Mouse (Mus musculus): ENCODE data around the gene Slco1b2. TPM values are rescaled to one million over a fixed set of nuclear protein-coding genes. Genes with fewer than 3 reads are reported as not detected.
"Not testable (repeated sequence)": the region's sequence is repeated elsewhere in the genome, so short reads cannot be mapped to it uniquely, and the experiment has no call there.

Gene Slco1b2
- total RNA-seq (2021): not detected
- long read RNA-seq: 0 reads

DNA sequence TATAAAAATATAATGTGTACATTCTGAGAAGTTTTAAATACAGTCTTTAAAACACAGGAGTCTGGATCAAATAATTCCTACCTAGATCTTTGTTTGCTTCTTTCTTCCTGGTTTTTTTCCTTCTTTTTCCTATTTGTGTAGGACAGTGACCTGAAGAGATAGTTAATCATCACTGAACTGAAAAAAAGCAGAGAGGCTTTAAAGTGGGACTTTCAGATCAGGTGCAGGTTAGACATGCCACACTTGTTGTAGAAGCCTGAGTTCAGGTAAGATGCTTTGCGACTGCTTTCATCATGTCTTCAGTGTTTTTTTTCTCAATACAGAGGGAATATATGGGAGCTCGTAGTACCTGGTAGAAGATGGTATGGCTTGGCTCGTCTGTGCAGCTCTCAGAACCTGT, at the start of gene Slco1b2:
Slco1b2 (plus strand) TSS at position 228 of the 400 bp plus-strand sequence.
- DNase-seq (ENCODE audit: low spot score in 2 of 2): no peak

DNA sequence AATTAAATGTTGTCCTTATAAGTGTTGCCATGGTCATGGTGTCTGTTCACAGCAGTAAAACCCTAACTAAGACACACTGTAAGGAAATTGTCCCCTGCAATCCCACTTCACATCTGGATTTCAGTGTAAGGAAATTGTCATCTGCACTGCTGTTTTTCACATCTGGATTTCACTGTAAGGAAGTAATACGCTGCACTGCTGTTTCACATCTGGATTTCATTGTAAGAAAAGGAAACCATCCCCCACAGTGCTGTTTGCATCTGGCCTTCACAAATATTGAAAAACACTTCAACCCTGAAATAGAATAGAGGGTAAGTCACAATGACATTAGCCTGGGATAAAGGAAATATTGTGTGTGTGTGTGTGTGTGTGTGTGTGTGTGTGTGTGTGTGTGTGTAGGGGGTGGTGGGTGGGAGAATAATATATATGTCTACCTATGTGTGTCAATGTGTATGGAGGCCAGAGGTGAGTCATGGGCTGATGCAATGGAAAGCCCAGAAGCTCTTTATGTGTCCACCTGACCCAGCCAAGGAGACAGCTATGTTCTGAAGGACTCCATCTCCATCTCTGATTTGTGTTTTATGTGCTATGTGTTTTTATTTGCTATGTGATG, 44.4 kb upstream of the Slco1b2 start:
- no peak for DNase-seq (ENCODE audit: low spot score in 2 of 2)

DNA sequence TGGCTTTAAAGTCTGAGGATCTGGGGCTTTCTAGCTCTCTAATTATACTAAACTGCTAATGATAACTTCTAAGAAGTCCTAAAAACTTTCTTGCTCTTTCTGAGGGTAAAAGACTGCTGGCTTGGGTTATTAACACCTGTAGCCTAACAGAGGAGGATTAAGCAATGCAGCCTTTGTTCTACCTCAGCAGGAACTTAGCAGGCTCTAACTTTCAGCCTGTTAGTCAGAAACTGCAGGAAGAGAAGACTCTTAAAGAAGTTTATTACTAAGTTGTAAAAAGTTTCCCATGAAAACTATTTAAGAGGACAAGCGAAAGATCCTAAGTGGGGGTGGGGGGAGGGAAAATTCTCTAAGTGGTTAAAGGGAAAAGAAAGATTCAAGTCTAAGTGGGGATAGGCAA, 39.3 kb upstream of the Slco1b2 start:
- no peak for DNase-seq (ENCODE audit: low spot score in 2 of 2)

- not testable (repeated sequence) for DNase-seq (ENCODE audit: low spot score in 2 of 2)
Observed at GRCm38 (mm10) chr6:141590598-141591200, 38.6 kb upstream of the Slco1b2 start.

- no peak for DNase-seq (ENCODE audit: low spot score in 2 of 2)
Observed at GRCm38 (mm10) chr6:141596081-141596480, 33.2 kb upstream of the Slco1b2 start.

DNA sequence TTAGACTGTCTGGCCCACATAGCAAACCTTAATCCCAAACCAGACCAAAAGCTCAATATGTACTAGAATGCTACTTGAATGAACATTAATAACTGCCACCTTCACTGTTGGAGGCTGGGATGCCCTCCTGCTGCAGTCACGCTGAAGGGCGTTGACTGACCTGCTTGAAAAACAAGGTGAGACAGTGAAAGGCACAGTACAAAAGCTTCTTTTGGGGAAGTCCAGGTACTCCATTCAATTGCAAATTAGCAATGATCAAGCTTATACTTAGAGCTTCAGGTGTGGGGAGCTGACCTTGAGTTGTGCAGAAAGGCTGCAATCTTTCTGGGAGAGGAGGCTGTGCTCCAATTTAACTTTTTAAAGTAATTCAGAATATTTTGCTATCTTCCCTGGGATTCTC, 32.3 kb upstream of the Slco1b2 start:
- no peak for DNase-seq (ENCODE audit: low spot score in 2 of 2)

- DNase-seq (ENCODE audit: low spot score in 2 of 2): no peak
Observed at GRCm38 (mm10) chr6:141600940-141601339, 28.4 kb upstream of the Slco1b2 start.

DNA sequence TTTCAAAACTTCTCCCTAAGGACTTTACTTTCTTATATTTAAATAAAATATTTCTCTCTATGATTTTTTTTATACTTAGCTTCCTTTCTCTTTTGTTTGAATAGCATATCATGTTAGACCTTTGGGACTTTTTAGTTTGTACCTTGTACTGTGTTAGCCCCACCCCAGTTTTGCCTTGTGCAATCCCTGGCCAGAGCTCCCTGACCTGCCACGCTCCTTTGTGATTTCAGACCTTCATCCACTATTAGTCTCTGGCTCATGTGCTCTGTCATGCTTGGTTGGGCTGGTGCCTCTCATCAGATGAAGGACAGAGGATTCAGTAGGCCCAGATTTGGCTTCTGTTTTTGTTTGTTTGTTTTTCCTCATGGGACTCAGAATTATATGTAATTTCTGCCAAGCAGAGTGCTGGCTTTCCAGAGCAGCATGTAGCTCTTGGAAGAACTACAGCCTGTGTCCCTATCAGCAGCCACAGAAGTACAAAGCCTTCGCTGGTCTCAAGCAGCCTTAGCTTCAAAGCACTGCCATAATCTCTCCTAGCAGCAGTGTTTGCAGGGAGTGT, 18.5 kb upstream of the Slco1b2 start:
- no peak for DNase-seq (ENCODE audit: low spot score in 2 of 2)

GRCm38 (mm10) chr6:141614017-141614416, 15.3 kb upstream of the Slco1b2 start:
- no peak for DNase-seq (ENCODE audit: low spot score in 2 of 2)

DNA sequence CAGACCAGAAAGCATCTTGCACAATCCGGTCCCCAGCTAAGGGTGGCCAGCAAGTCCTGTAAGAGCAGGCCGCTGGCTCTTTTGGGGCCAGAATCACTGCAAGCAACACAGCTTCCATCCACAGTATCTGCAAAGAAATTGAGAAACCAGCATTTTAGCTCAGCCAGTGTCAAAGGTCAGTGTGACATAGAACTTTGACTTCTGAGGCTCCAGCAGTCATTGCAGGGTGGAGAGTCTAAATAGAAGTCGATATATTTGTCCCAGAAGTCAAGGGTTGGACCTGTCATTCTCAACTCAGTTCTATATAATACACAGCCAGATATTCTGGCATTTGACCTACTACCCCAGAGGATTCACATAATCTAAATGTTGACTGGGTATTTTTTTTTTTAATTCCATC, 14.0 kb upstream of the Slco1b2 start:
- no peak for DNase-seq (ENCODE audit: low spot score in 2 of 2)

DNA sequence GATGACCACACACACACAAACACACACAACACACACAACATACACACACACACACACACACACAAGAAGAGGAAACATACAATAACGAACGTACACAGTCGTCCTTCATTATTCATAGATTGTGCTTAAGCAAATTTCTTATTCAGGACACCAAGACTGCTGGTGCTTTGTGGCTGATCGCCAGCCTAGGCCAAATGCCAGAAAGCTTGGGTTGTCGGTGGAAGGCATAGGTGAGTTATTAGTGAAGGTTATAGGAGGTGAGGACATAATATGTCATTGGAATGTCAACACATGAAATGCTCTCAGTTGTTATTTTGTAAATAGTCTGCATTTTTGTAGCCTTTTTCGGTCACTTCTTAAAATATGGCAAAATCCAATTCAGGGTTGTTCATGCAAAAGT, 3.6 kb downstream of the Slco1b2 start:
- DNase-seq (ENCODE audit: low spot score in 2 of 2): no peak

DNA sequence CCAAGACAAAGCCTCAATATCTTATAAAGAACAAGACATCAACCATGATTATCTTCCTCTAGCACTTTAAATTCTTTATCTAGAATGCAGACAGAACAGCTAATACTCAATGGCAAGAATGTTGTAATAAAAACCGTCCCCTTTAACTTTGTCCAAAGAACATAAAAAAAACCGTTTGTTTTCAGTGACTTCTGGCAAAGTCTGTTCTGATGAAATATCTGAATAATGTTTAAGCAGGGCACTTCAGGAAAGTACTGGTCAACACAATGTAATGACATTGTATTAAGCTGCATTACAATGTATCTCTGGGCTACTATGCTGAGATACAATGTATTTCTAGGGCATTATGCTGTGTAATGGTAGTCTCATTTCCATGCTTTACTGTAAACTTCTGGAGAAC, 5.9 kb downstream of the Slco1b2 start:
- DNase-seq (ENCODE audit: low spot score in 2 of 2): no peak

- no peak for DNase-seq (ENCODE audit: low spot score in 2 of 2)
Observed at GRCm38 (mm10) chr6:141640639-141641038, 11.3 kb downstream of the Slco1b2 start.

DNA sequence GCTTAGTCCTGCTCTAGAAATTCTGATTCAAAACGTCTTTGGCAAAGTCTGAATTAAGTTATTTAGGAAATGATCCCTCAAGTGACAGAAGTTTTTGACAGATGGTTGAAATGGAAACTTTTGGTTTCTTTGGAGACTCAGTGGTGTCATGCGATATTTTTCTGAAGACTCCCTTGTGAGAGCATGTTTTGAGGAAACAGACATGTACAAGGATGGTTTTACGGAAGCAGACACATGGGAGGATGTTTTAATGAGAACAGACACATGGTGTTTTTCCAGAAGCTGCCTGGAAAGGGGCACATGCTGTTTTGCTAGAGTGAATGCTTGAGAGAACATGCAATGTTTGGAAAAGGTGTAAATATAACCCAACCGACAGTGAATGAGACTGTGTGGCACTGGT, 57.7 kb downstream of the Slco1b2 start:
- peak; percentile 8 to 54 for DNase-seq (ENCODE audit: low spot score in 2 of 2)

DNA sequence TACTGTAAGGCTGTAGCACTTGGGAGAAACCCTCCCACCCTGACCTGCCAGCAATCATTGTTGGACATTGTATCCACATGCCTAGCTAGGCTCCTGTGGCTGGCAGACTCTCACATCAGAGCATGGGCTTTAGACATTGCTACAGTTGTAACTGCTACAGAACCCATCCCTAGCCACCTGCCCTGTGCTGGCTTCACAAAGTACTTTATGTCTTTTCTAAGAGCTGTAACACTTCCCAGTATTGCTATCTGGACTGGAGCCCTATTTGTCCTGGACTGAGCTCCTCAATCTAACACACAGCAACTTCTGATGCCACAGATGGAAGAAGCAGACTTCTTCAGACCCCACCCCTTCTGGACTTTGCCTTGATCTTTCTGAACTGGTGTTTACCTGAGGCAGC, 61.9 kb downstream of the Slco1b2 start:
- no peak for DNase-seq (ENCODE audit: low spot score in 2 of 2)

Other genes starting within 250 kb of the Slco1b2 start
- 10 to 100 TPM; 43.4 to 46.4 TPM for gene Slco1c1, start 105.2 kb upstream of the Slco1b2 start, total RNA-seq (2021)
- gene Gm5724, start 144.3 kb downstream of the Slco1b2 start, total RNA-seq (2021): not detected
- 10 to 100 TPM; 21.8 to 25.7 TPM for gene Slco1a4, start 226.7 kb downstream of the Slco1b2 start, total RNA-seq (2021)

Measured in layer of hippocampus, adult 18-20 months (tissue).